Mouse (Mus musculus) ES-Bruce4 (cell line): ENCODE data around the gene Tlr4. TPM values are rescaled to one million over a fixed set of nuclear protein-coding genes. Genes with fewer than 3 reads are reported as not detected.

Source experiments
- H3K27ac ChIP-seq: 2 replicates; pipeline ENCODE4 v1.5.1; 2012; ENCODE audit warnings: low read length, inconsistent platforms; ENCODE audit not compliant: insufficient read depth
- H3K27me3 ChIP-seq: 2 replicates; pipeline ENCODE4 v1.6.1; 2012; ENCODE audit warnings: mild to moderate bottlenecking, low read length, inconsistent platforms; ENCODE audit not compliant: control insufficient read depth, poor library complexity, insufficient read depth, severe bottlenecking
- H3K36me3 ChIP-seq: 2 replicates; pipeline ENCODE4 v1.6.1; 2012; ENCODE audit warnings: inconsistent platforms, mild to moderate bottlenecking, low read length, moderate library complexity; ENCODE audit not compliant: control insufficient read depth, poor library complexity, insufficient read depth, severe bottlenecking
- H3K4me1 ChIP-seq: one replicate; pipeline ENCODE4 v1.8.1; 2011; ENCODE audit warnings: low read length; ENCODE audit not compliant: control insufficient read depth, insufficient read depth
- H3K4me3 ChIP-seq: 2 replicates; pipeline ENCODE4 v1.5.1; 2011; ENCODE audit warnings: low read depth, mild to moderate bottlenecking, low read length
- H3K9ac ChIP-seq: 2 replicates; pipeline ENCODE4 v1.6.1; 2012; ENCODE audit warnings: low read depth, mild to moderate bottlenecking, inconsistent platforms; ENCODE audit not compliant: poor library complexity, severe bottlenecking
- H3K9me3 ChIP-seq: replicated peaks from 2 replicates; pipeline ENCODE4 v1.6.1; 2012; ENCODE audit warnings: mild to moderate bottlenecking, low read length, inconsistent platforms; ENCODE audit not compliant: control insufficient read depth, poor library complexity, insufficient read depth, severe bottlenecking
- CTCF ChIP-seq: IDR thresholded peaks from one replicate; pipeline ENCODE4 v1.8.1; 2011; ENCODE audit warnings: low read depth, low read length
- EP300 ChIP-seq: IDR thresholded peaks from 2 replicates; pipeline ENCODE4 v1.6.1; 2011; ENCODE audit warnings: low read depth, low read length; ENCODE audit not compliant: insufficient read depth
- POLR2A ChIP-seq: IDR thresholded peaks from one replicate; pipeline ENCODE4 v1.8.1; 2011; ENCODE audit warnings: low read length; ENCODE audit not compliant: insufficient read depth
- polyA plus RNA-seq: library from polyadenylated mRNA; stranded (reverse); fragments of >200 nt; gene quantifications from 2 replicates; pipeline ENCODE4 v1.2.4, GENCODE M21; 2011; ENCODE audit warnings: low read depth; ENCODE audit not compliant: missing spikeins, insufficient read depth, insufficient read length

Tlr4 gene
- 0.21 and 0.27 TPM in 2 replicates for polyA plus RNA-seq

GRCm38 (mm10) chr4:66827463-66828162, at the start of gene Tlr4:
TSS of gene Tlr4 (plus strand) at chr4:66827584.
- Histone ChIP-seq H3K27me3 (no peaks in the 10 kb centered on the region; the same call in 1 of the 2 replicates), H3K4me3 (no peak within 1 kb of the TSS), H3K36me3 (no peaks in the 10 kb centered on the region), H3K27ac (no peak within 1 kb of the TSS), H3K9ac (no peak within 1 kb of the TSS), H3K4me1 (no peaks in the 10 kb centered on the region), H3K9me3 (no peaks in the 10 kb centered on the region)
- TF ChIP-seq CTCF = no peak
- TF ChIP-seq POLR2A = no peak
- no peak for TF ChIP-seq EP300

DNA sequence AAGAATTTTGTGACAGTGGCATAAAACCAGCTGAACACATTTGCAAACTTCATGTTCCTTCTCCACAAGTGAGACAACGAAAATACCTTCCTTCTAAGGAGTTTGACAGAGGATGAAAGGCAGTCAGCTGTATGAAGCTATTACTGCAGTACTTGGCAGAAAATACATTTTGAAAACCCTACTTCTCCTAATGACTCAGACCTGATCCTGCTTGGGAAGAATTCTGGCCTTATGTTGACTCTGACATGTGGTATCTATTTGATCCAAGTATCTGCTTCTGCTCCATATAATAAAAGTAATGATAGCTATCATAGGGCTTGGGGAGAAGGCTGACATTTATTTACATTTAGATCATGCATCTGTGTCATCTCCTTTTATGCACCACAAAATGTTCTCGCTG, 33.1 kb upstream of the Tlr4 start:
- TF ChIP-seq EP300 (no peak), POLR2A (no peak)
- no peak overlapping the region for H3K9ac ChIP-seq

DNA sequence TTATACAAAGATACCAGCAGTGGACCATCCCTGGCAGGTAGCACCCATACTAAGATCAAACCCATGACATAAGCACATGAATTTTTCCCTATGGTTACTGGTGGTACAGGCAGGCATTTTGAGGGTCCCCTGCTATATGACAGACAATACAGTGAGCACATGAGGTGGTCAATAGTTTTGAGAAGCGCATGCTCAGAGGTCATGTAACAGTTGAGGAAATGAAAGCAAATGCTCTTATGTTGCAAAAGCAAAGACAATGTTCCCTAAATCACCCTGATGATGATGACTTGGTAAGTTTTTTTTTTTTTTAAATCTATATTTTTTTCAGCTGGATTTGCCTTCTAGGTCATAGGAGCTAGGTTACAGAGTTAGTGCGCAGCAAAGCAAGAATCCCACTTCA, 30.7 kb upstream of the Tlr4 start:
- H3K27me3 ChIP-seq = no peaks in the 10 kb centered on the region

More for the DNA sequence above, 33.1 kb upstream of the Tlr4 start:
- no peak overlapping the region for H3K4me3 ChIP-seq
- no peak overlapping the region for H3K27ac ChIP-seq
- H3K4me1 ChIP-seq = no peaks in the 10 kb centered on the region
- no peaks in the 10 kb centered on the region for H3K9me3 ChIP-seq
- H3K36me3 ChIP-seq = no peaks in the 10 kb centered on the region
- no peaks in the 10 kb centered on the region for H3K27me3 ChIP-seq

GRCm38 (mm10) chr4:66804552-66805301, 22.7 kb upstream of the Tlr4 start:
- Histone ChIP-seq H3K9me3 (no peaks in the 10 kb centered on the region), H3K36me3 (no peaks in the 10 kb centered on the region), H3K4me1 (no peaks in the 10 kb centered on the region), H3K27ac (no peak overlapping the region), H3K27me3 (no peaks in the 10 kb centered on the region), H3K9ac (no peak overlapping the region), H3K4me3 (no peak overlapping the region)
- no peak for TF ChIP-seq POLR2A
- no peak for TF ChIP-seq EP300
- TF ChIP-seq CTCF = no peak

More for the DNA sequence above, 30.7 kb upstream of the Tlr4 start:
- no peak overlapping the region for H3K9ac ChIP-seq
- H3K4me1 ChIP-seq = no peaks in the 10 kb centered on the region
- H3K9me3 ChIP-seq = no peaks in the 10 kb centered on the region
- H3K4me3 ChIP-seq = no peak overlapping the region
- H3K36me3 ChIP-seq = no peaks in the 10 kb centered on the region
- no peak for TF ChIP-seq CTCF
- no peak for TF ChIP-seq POLR2A
- no peak for TF ChIP-seq EP300
- no peak overlapping the region for H3K27ac ChIP-seq

DNA sequence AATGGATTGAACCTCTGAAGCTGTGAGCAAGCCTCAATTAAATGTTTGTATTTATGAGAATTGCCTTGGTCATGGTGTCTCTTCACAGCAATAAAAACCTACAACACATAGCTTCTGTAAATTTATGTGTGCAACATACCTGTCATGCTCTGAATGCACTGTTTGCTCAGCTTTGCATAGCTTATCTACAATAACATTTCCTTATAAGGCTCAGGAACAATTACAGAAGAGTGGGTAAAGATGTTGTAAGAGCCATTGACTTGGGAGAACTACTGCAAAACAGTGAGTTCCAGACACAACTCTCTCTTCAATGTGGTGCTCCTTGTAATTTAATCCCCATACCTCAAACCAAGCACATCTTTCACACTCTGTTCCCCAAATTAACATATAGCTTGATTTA, 21.6 kb upstream of the Tlr4 start:
- Histone ChIP-seq H3K36me3 (no peaks in the 10 kb centered on the region), H3K27me3 (no peaks in the 10 kb centered on the region), H3K27ac (no peak overlapping the region), H3K9ac (no peak overlapping the region), H3K9me3 (no peaks in the 10 kb centered on the region), H3K4me1 (no peaks in the 10 kb centered on the region), H3K4me3 (no peak overlapping the region)
- no peak for TF ChIP-seq EP300
- no peak for TF ChIP-seq POLR2A

DNA sequence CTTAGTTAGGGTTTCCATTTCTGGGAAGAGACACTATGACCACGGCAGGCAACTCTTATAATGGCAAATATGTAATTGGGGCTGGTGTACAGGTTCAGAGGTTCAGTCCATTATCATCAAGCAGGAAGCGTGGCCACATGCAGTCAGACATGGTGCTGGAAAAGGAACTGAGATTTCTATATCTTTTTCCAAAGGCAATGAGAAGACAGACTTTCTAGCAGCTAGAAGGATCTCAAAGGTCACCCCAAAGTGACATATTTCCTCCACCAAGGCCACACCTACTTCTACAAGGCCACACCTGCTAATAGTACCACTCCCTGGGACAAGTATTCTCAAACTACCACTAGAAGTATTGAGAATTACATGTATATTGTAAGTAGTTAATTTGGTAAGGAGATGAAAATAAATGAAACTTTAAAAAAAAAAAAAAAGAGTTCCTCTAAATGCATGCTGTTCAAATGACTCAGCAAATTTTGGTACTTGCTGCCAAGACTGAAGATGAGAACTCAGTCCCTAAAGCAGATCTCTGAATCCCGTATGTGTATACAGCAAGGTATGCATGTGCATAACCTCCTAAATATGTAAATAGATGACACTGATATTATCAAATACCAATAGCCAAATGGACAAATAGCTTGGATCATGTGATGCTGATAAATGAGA, 10.9 kb upstream of the Tlr4 start:
- Histone ChIP-seq H3K4me3 (no peak overlapping the region), H3K9me3 (no peaks in the 10 kb centered on the region), H3K27me3 (no peaks in the 10 kb centered on the region), H3K27ac (no peak overlapping the region), H3K4me1 (no peaks in the 10 kb centered on the region), H3K36me3 (no peaks in the 10 kb centered on the region), H3K9ac (no peak overlapping the region)
- TF ChIP-seq POLR2A (no peak), CTCF (no peak), EP300 (no peak)
